Mouse (Mus musculus) heart, postnatal 0 days (tissue): ENCODE measurements at regions not wholly inside any gene's neighbourhood (a gene's known extent, or its start where the extent isn't known, plus 50 kb on each side); places are given as distances from the start of the nearest gene placed in this dataset.

Experiments used
- CTCF ChIP-seq: IDR thresholded peaks from 2 replicates; pipeline ENCODE4 v1.5.1; 2016; ENCODE audit warnings: antibody characterized with exemption, control low read depth, low read depth
- EP300 ChIP-seq: IDR thresholded peaks from 2 replicates; pipeline ENCODE4 v1.6.1; 2016; ENCODE audit warnings: antibody characterized with exemption, low read depth

DNA sequence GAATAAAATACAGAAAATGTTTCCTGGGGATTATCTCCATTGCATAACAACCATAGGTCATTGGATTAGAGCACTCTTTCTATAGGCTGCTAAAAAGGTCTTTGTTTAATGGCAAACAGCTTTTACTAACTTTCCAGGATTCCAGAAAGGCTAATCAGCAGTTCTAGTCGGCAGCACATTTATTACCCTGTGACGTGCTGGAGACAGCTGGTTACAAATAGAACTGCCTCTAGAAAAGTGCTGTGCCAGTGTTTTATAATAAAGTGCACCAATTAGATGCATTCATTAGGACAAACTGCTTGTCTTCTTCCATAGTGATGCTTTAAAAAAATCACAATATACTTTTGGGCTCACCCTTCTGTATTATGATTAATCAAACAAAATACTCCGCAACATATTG, 466.2 kb downstream of the Pabpc4l start:
- TF ChIP-seq CTCF (no peak), EP300 (no peak)
